Mouse (Mus musculus): ENCODE results near the gene Arhgef12.

DNA sequence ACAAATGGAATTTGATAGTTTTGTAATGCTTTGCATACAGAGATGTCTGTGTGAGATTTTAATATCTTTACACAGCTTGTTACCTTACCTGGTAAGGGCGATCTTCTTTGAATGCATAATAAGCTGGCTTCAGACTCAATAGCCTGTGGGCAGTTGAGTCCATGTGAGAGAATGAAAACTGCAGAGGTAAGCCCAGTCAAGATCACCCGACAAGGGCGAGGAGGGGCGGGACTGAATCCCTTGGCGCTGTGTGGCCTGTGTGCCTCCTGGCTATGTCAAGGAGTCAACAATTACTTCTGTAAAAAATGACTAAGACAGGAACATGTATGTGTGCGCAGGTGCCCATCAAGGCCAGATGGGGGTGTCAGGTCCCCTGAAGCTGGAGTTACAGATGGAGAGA, 144.5 kb downstream of the Arhgef12 start:
- TF ChIP-seq POLR2A (IDR thresholded peaks at IDR 0.05; ENCODE audit: borderline replicate concordance, control insufficient read depth, low read depth, low read length) (no peak), CTCF (IDR thresholded peaks at IDR 0.05; ENCODE audit: control insufficient read depth, insufficient read depth, low read length) (no peak)

All from bone marrow, adult 2 months (tissue).